Mouse (Mus musculus): ENCODE measurements around the gene Luc7l3.

- no peak for TF ChIP-seq TAL1 (IDR thresholded peaks at IDR 0.05; ENCODE audit: low read length)
- TF ChIP-seq GATA1 (IDR thresholded peaks at IDR 0.05; ENCODE audit: low read length): no peak
Observed at GRCm38 (mm10) chr11:94347063-94347575, 25.3 kb upstream of the Luc7l3 start.

Data from erythroblast, embryonic 14.5 days (primary cell).